ENCODE assay signal across 8 mouse cellular contexts in the genomic region with DNA sequence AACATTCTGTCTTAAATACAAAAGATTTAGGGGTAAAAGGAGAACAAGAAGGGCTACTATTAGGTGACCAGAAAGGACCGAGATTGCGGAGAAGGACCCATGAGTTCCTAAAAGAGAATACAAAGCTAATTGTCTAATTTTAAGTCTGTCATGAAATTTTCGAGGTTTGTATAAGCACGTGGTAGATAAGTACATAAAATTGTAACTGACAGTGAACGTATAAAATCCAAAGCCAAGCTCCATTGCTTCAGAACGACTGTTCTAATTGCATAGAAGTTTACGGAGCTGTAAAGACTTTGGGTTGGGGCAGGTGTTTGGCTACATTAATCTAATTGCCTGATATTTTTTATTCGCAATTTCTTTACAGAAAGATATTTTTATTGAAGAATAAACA. TPM values are rescaled to one million over a fixed set of nuclear protein-coding genes. Genes with fewer than 3 reads are reported as not detected.
DNase-seq lines count a peak whose midpoint lies in the region; ATAC-seq and TF ChIP-seq lines count a peak whose summit lies in the region.

A gene (plus strand): TSS at position 276 of the 394 bp plus-strand sequence.

- peaks cover 4% of the 10 kb centered on the region for H3K4me1 ChIP-seq in kidney, adult 2 months (ENCODE audit: control insufficient read depth, insufficient read depth, low read length)
- peaks cover 16% of the 10 kb centered on the region for H3K4me1 ChIP-seq in forebrain, embryonic 15.5 days
- H3K4me1 ChIP-seq in intestine, embryonic 16.5 days (ENCODE audit: control insufficient read depth, insufficient read depth, low read length) = 0 out of 2 replicates have a peak, but pooled peaks cover 6% of the 10 kb centered on the region
- peaks cover 16% of the 10 kb centered on the region for H3K4me1 ChIP-seq in midbrain, embryonic 10.5 days

- H3K27me3 ChIP-seq in kidney, adult 2 months (replicated peaks; ENCODE audit: control insufficient read depth, insufficient read depth, low read length) = no peaks in the 10 kb centered on the region
- no peaks in the 10 kb centered on the region for H3K27me3 ChIP-seq in Patski
- H3K27me3 ChIP-seq in forebrain, embryonic 15.5 days = no peaks in the 10 kb centered on the region
- H3K27me3 ChIP-seq in intestine, embryonic 16.5 days (replicated peaks; ENCODE audit: control insufficient read depth, insufficient read depth, low read length) = no peaks in the 10 kb centered on the region
- H3K27me3 ChIP-seq in midbrain, embryonic 10.5 days (ENCODE audit: low read depth, poor library complexity, severe bottlenecking) = peaks cover 13% of the 10 kb centered on the region

- no peak for TF ChIP-seq POLR2A in kidney, adult 2 months (IDR thresholded peaks at IDR 0.05; ENCODE audit: low read depth, low read length)

- POLR2A ChIA-PET in Patski (lab: Charles Lee) = no interaction called here

- ATAC-seq in Patski = no peak
- ATAC-seq in forebrain, embryonic 15.5 days (replicated peaks) = peak; percentile 27
- peak; percentile 4; the same call in 1 of the 2 replicates for ATAC-seq in intestine, embryonic 16.5 days

- CTCF ChIA-PET in Patski (lab: Charles Lee) = interaction anchor here (1.1 to 3.7 kb wide), 4 partner anchors 12 to 78 kb away, joined by 3 to 28 read pairs (median 4); no protein-coding TSS in a partner anchor

- WGBS in kidney, adult 2 months = 9% methylated on average over 8 of the region's 8 CpGs
- WGBS in forebrain, embryonic 15.5 days = 10% methylated on average over 8 of the region's 8 CpGs
- 11% methylated on average over 8 of the region's 8 CpGs for WGBS in intestine, embryonic 16.5 days
- 18% methylated on average over 8 of the region's 8 CpGs for WGBS in midbrain, embryonic 10.5 days

- in situ Hi-C loops in Patski (cut with MboI; ENCODE audit: low pct_unique_long_range_greater_than_20kb) = no loop called here

- H3K9me3 ChIP-seq in forebrain, embryonic 15.5 days = no peaks in the 10 kb centered on the region
- no peaks in the 10 kb centered on the region for H3K9me3 ChIP-seq in intestine, embryonic 16.5 days (ENCODE audit: control insufficient read depth, low read length)
- H3K9me3 ChIP-seq in midbrain, embryonic 10.5 days (replicated peaks) = no peaks in the 10 kb centered on the region

- H3K4me3 ChIP-seq in kidney, adult 2 months (ENCODE audit: insufficient read depth, low read depth, low read length) = peak within 1 kb of the TSS; percentile 98
- peak within 1 kb of the TSS; percentile 93 for H3K4me3 ChIP-seq in forebrain, embryonic 15.5 days
- peak within 1 kb of the TSS; percentile 92 for H3K4me3 ChIP-seq in intestine, embryonic 16.5 days (ENCODE audit: low read length)
- peak within 1 kb of the TSS; percentile 92 for H3K4me3 ChIP-seq in midbrain, embryonic 10.5 days

- peak within 1 kb of the TSS; percentile 99 for H3K9ac ChIP-seq in forebrain, embryonic 15.5 days (replicated peaks)
- H3K9ac ChIP-seq in intestine, embryonic 16.5 days (ENCODE audit: low read depth, low read length) = peak within 1 kb of the TSS; percentile 100

- H3K27ac ChIP-seq in kidney, adult 2 months (ENCODE audit: insufficient read depth, low read depth, low read length) = peak within 1 kb of the TSS; percentile 59; the same call in 1 of the 2 replicates
- peak within 1 kb of the TSS; percentile 97 for H3K27ac ChIP-seq in forebrain, embryonic 15.5 days (replicated peaks)
- H3K27ac ChIP-seq in intestine, embryonic 16.5 days (ENCODE audit: low read length) = peak within 1 kb of the TSS; percentile 98
- peak within 1 kb of the TSS; percentile 100 for H3K27ac ChIP-seq in midbrain, embryonic 10.5 days (replicated peaks)

- no peaks in the 10 kb centered on the region for H3K36me3 ChIP-seq in kidney, adult 2 months (ENCODE audit: control insufficient read depth, insufficient read depth, low read length)
- no peaks in the 10 kb centered on the region for H3K36me3 ChIP-seq in forebrain, embryonic 15.5 days
- no peaks in the 10 kb centered on the region for H3K36me3 ChIP-seq in intestine, embryonic 16.5 days (ENCODE audit: control insufficient read depth, insufficient read depth, low read length)
- peaks cover 7% of the 10 kb centered on the region for H3K36me3 ChIP-seq in midbrain, embryonic 10.5 days

- no peak for DNase-seq in kidney, adult 2 months
- no peak for DNase-seq in kidney, adult 11 months
- no peak for DNase-seq in Patski (ENCODE audit: low read depth, low spot score)
- no peak for DNase-seq in midbrain, embryonic 10.5 days (ENCODE audit: low spot score)
- no peak for DNase-seq in MN1 (ENCODE audit: low spot score)
- no peak for DNase-seq in spleen, postnatal 4 days (ENCODE audit: low spot score in 2 of 2)

- peak within 1 kb of the TSS; percentile 47 for H3K4me2 ChIP-seq in forebrain, embryonic 15.5 days (replicated peaks)
- peak within 1 kb of the TSS; percentile 67 for H3K4me2 ChIP-seq in intestine, embryonic 16.5 days (ENCODE audit: low read depth, low read length)

- no peak for TF ChIP-seq CTCF in kidney, adult 2 months (conservative IDR thresholded peaks at IDR 0.05; ENCODE audit: insufficient read depth, insufficient read length, low read depth, low read length)
- TF ChIP-seq CTCF in Patski (IDR thresholded peaks at IDR 0.05) = no peak

RNA-seq across cellular contexts. Expression of the gene that starts here (rescaled TPM):
- polyA plus RNA-seq in kidney, adult 2 months (2012; rRNA removed) = 13.3 and 13.7 TPM in 2 replicates
- 35.8 TPM for polyA plus RNA-seq in Patski (2021)
- 46.2 and 49.1 TPM in 2 replicates for polyA plus RNA-seq in forebrain, embryonic 15.5 days (2015; fragmentation: Nextera tagmentation; extraction: Ambion mirVana)
- polyA plus RNA-seq in intestine, embryonic 16.5 days (2015; fragmentation: Nextera tagmentation; extraction: Ambion mirVana) = 21.4 and 22.9 TPM in 2 replicates
- 39.1 and 45.6 TPM in 2 replicates for polyA plus RNA-seq in midbrain, embryonic 10.5 days (2016; fragmentation: Nextera tagmentation; extraction: Ambion mirVana)
